Mouse (Mus musculus) liver, adult 10 weeks (tissue): ENCODE measurements around the gene Cxcl3. TPM values are rescaled to one million over a fixed set of nuclear protein-coding genes. Genes with fewer than 3 reads are reported as not detected.

Source experiments
- polyA plus RNA-seq: library from polyadenylated mRNA; stranded (reverse); fragments of 350-450 nt; fragmentation: Illumina TruSeq; extraction: RNeasy Lipid Tissue Mini Kit (QIAGEN cat#74804); gene quantifications from one replicate; pipeline ENCODE4 v1.2.3, GENCODE M21; 2014; ENCODE audit warnings: low read depth, low replicate concordance

Gene Cxcl3
- polyA plus RNA-seq, result not detected

DNA sequence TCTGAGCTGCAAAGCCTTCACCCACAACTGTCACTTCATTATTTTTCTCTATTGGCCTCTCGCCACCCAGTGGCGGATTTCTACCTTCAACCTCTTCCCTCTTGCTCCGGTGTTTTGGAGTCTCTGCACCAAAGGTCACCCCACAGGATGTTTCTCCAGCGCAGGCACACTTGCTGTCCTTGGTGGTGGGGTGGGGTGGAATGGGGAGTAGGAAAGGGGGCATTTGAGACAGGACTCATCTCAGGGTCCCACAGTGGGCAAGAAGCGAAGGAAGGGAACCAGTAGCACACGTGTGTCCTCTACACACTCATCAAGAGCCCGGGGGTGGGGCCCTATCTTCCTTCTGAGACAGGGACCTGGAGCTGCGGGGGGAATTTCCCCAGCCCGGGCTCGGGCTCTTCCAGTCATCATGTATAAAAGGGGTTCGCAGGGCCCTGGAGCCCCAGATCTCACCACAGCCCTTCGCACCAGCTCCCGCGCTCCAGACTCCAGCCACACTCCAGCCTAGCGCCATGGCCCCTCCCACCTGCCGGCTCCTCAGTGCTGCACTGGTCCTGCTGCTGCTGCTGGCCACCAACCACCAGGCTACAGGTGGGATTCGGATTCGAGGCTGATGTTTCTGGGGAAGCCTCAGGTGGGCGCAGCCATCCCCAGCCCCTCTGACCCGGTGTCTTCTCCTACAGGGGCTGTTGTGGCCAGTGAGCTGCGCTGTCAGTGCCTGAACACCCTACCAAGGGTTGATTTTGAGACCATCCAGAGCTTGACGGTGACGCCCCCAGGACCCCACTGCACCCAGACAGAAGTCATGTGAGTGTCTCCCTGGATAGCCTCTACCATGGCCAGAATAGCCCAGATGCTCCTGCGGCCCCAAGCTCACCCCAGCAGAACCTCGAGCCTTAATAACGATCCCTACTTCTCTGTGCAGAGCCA, at the start of gene Cxcl3:
Gene Cxcl3 (plus strand): TSS at position 445 of the 930 bp plus-strand sequence.

GRCm38 (mm10) chr5:90759077-90760065, 26.5 kb upstream of the Cxcl3 start, which contains the start of gene Cxcl5:
TSS of gene Cxcl5 (plus strand) at chr5:90759360.

GRCm38 (mm10) chr5:90768218-90768617, 17.7 kb upstream of the Cxcl3 start, which contains the start of gene Ppbp:
TSS of gene Ppbp (plus strand) at chr5:90768518.

DNA sequence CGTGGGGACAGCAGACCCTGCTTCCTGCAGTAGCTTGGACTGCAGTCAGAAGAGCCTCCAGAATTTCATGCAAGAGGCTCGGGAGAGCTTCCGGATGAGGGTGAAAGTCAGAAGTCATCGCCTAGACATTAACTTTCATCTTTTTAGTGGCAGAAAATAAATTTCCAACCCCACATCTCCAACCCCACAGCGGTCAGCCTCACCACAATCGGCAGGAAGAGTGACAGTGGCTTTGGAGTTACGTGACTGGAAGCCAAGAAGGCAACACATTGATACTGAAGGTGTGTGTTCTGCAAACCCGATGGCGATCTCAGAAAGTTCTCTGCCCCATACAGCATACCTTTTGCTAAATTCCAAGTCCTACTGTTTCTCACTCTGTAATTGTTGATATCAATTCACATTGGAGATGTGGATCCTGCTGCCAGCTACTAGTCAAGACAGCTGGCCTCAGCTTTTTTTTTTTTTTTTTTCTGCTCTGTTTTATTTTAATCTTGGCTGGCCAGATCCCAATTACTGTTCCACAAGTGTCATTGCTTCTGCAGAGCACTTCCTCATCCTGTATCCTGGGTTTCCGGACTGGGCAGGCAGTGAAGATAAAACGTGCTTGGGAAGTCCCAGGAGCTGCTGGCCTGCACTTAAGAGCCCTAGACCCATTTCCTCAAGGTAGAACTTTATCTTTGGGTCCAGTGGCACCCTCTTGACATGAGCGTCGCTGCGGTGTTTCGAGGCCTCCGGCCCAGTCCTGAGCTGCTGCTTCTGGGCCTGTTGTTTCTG, 13.8 kb upstream of the Cxcl3 start, which contains the start of gene Pf4:
Gene Pf4 (plus strand): TSS at position 556 of the 774 bp plus-strand sequence.

GRCm38 (mm10) chr5:90794195-90794625, 8.3 kb downstream of the Cxcl3 start, which contains the start of gene Cxcl15:
TSS of gene Cxcl15 (plus strand) at chr5:90794534.

Other genes starting within 250 kb of the Cxcl3 start
- 27.2 TPM for gene 5830473C10Rik, start 225.0 kb upstream of the Cxcl3 start, polyA plus RNA-seq
- gene Rassf6, start 145.4 kb upstream of the Cxcl3 start, polyA plus RNA-seq, result 20.6 TPM
- gene Cxcl5, start 26.7 kb upstream of the Cxcl3 start, polyA plus RNA-seq, result 0.50 TPM
- 0.37 TPM for gene Ppbp, start 17.6 kb upstream of the Cxcl3 start, polyA plus RNA-seq
- 1.7 TPM for gene Pf4, start 13.7 kb upstream of the Cxcl3 start, polyA plus RNA-seq
- not detected for gene Cxcl15, start 8.4 kb downstream of the Cxcl3 start, polyA plus RNA-seq
- gene Cxcl1, start 105.1 kb downstream of the Cxcl3 start, polyA plus RNA-seq, result 17.5 TPM
- not detected for gene Cxcl2, start 117.8 kb downstream of the Cxcl3 start, polyA plus RNA-seq
- gene Mthfd2l, start 145.0 kb downstream of the Cxcl3 start, polyA plus RNA-seq, result 7.2 TPM
- not detected for gene Epgn, start 241.4 kb downstream of the Cxcl3 start, polyA plus RNA-seq